Mouse (Mus musculus) C2C12 (cell line): ENCODE measurements around the gene Eif4e. TPM values are rescaled to one million over a fixed set of nuclear protein-coding genes. Genes with fewer than 3 reads are reported as not detected.

Experiments
- H3K27me3 ChIP-seq: one replicate; pipeline ENCODE4 v1.6.1; 2011; ENCODE audit not compliant: control insufficient read depth, insufficient read depth, insufficient read length
- H3K36me3 ChIP-seq: one replicate; pipeline ENCODE4 v1.6.1; 2011; ENCODE audit not compliant: control insufficient read depth, insufficient read depth
- H3K4me3 ChIP-seq: one replicate; pipeline ENCODE4 v1.5.1; 2011; ENCODE audit warnings: mild to moderate bottlenecking, control low read depth; ENCODE audit not compliant: poor library complexity, insufficient read depth, severe bottlenecking
- H3K79me2 ChIP-seq: one replicate; pipeline ENCODE4 v1.6.1; 2011; ENCODE audit not compliant: control insufficient read depth, insufficient read depth
- H3K79me3 ChIP-seq: one replicate; pipeline ENCODE4 v1.6.1; 2011; ENCODE audit warnings: low read depth, control low read depth
- H3ac ChIP-seq: one replicate; pipeline ENCODE3; 2011; ENCODE audit warnings: low read depth; ENCODE audit not compliant: control insufficient read depth, insufficient read length
- CEBPB ChIP-seq: IDR thresholded peaks from one replicate; pipeline ENCODE4 v1.6.1; 2011; ENCODE audit warnings: low read depth, mild to moderate bottlenecking, control low read depth, moderate library complexity
- CTCF ChIP-seq: IDR thresholded peaks from one replicate; pipeline ENCODE4 v1.5.1; 2011; ENCODE audit not compliant: control insufficient read depth, insufficient read depth, insufficient read length
- FOSL1 ChIP-seq: IDR thresholded peaks from one replicate; pipeline ENCODE4 v1.8.0; 2011; ENCODE audit warnings: mild to moderate bottlenecking, low read length; ENCODE audit not compliant: poor library complexity, insufficient read depth, severe bottlenecking
- MAX ChIP-seq: IDR thresholded peaks from one replicate; pipeline ENCODE4 v1.6.1; 2011; ENCODE audit warnings: mild to moderate bottlenecking, control low read depth
- MYOD1 ChIP-seq: IDR thresholded peaks from one replicate; pipeline ENCODE4 v1.6.1; 2011; ENCODE audit warnings: low read depth; ENCODE audit not compliant: control insufficient read depth, insufficient read length
- MYOG ChIP-seq: IDR thresholded peaks from one replicate; pipeline ENCODE4 v1.6.1; 2011; ENCODE audit not compliant: control insufficient read depth, insufficient read length; ENCODE audit errors: extremely low read depth
- USF1 ChIP-seq: IDR thresholded peaks from one replicate; pipeline ENCODE4 v1.6.1; 2011; ENCODE audit warnings: low read depth, mild to moderate bottlenecking, control low read depth, moderate library complexity
- polyA plus RNA-seq: library from polyadenylated mRNA; unstranded; fragments of >200 nt; fragmentation: generic; extraction: Trizol; gene quantifications from one replicate; pipeline ENCODE4 v1.2.1, GENCODE M21; 2012; ENCODE audit warnings: missing spikeins

The Eif4e gene
- polyA plus RNA-seq, 1 experiment, result 134 TPM

GRCm38 (mm10) chr3:138513243-138513642, 12.7 kb upstream of the Eif4e start:
- Histone ChIP-seq H3K4me3 (no peak overlapping the region), H3K36me3 (no peaks in the 10 kb centered on the region), H3K27me3 (no peaks in the 10 kb centered on the region), H3ac (no peak overlapping the region), H3K79me2 (no peaks in the 10 kb centered on the region), H3K79me3 (no peaks in the 10 kb centered on the region)
- TF ChIP-seq MAX (no peak), MYOG (no peak), CTCF (no peak), FOSL1 (no peak), USF1 (no peak), CEBPB (no peak), MYOD1 (no peak)

- no peak overlapping the region for H3ac ChIP-seq
- no peaks in the 10 kb centered on the region for H3K79me3 ChIP-seq
- H3K79me2 ChIP-seq, result no peaks in the 10 kb centered on the region
- H3K27me3 ChIP-seq, result no peaks in the 10 kb centered on the region
- no peak overlapping the region for H3K4me3 ChIP-seq
- no peaks in the 10 kb centered on the region for H3K36me3 ChIP-seq
- TF ChIP-seq CEBPB, result no peak
- TF ChIP-seq USF1, result no peak
- TF ChIP-seq MYOG, result no peak
- no peak for TF ChIP-seq FOSL1
- no peak for TF ChIP-seq CTCF
- TF ChIP-seq MYOD1, result no peak
- no peak for TF ChIP-seq MAX
Observed at GRCm38 (mm10) chr3:138514749-138515148, 11.2 kb upstream of the Eif4e start.

- H3K4me3 ChIP-seq, result no peak overlapping the region
- H3K27me3 ChIP-seq, result no peaks in the 10 kb centered on the region
- H3K79me2 ChIP-seq, result no peaks in the 10 kb centered on the region
- H3ac ChIP-seq, result no peak overlapping the region
- H3K79me3 ChIP-seq, result no peaks in the 10 kb centered on the region
- no peaks in the 10 kb centered on the region for H3K36me3 ChIP-seq
- TF ChIP-seq CEBPB (peak; percentile 96), USF1 (no peak), MYOD1 (peak; percentile 32), MAX (peak; percentile 89), CTCF (no peak), MYOG (no peak), FOSL1 (no peak)
Observed at GRCm38 (mm10) chr3:138515656-138516370, 10.2 kb upstream of the Eif4e start.

GRCm38 (mm10) chr3:138517881-138518280, 8.1 kb upstream of the Eif4e start:
- TF ChIP-seq USF1 (no peak), MYOD1 (no peak), CEBPB (no peak), FOSL1 (no peak), MYOG (no peak), CTCF (no peak), MAX (no peak)
- H3ac ChIP-seq, result no peak overlapping the region
- no peaks in the 10 kb centered on the region for H3K79me2 ChIP-seq
- H3K79me3 ChIP-seq, result no peaks in the 10 kb centered on the region
- no peaks in the 10 kb centered on the region for H3K36me3 ChIP-seq
- H3K4me3 ChIP-seq, result no peak overlapping the region
- H3K27me3 ChIP-seq, result no peaks in the 10 kb centered on the region

- H3K27me3 ChIP-seq, result no peaks in the 10 kb centered on the region
- TF ChIP-seq CTCF (no peak), FOSL1 (no peak), USF1 (no peak), CEBPB (no peak), MYOG (no peak), MYOD1 (no peak), MAX (no peak)
- no peaks in the 10 kb centered on the region for H3K36me3 ChIP-seq
- H3K79me2 ChIP-seq, result no peaks in the 10 kb centered on the region
- no peak overlapping the region for H3K4me3 ChIP-seq
- H3K79me3 ChIP-seq, result no peaks in the 10 kb centered on the region
- H3ac ChIP-seq, result no peak overlapping the region
Observed at GRCm38 (mm10) chr3:138519218-138519617, 6.8 kb upstream of the Eif4e start.
